Mouse (Mus musculus) heart, postnatal 0 days (tissue): ENCODE data around the gene Mfn2.

Source experiments
- CTCF ChIP-seq: IDR thresholded peaks from 2 replicates; pipeline ENCODE4 v1.5.1; 2016; ENCODE audit warnings: antibody characterized with exemption, control low read depth, low read depth
- EP300 ChIP-seq: IDR thresholded peaks from 2 replicates; pipeline ENCODE4 v1.6.1; 2016; ENCODE audit warnings: antibody characterized with exemption, low read depth

DNA sequence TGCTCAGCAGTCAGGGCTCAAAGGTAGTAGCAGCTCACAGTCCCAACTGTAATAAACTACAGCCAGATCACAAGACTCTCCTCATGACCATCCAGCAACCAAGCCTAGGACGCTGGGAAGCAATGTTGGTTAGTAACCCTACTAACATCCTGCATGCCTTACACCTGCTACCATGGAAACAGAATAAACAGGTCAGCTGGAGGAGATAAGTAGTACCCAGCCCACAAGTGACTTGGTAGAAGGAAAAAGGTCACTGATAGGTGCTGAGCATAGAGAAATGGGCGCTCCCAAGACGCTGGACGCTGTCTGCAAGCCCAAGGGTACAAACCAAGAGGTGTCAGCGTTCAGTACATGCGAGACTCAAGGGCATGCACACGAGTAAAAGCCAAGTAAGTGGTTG lies 4.1 kb downstream of the Mfn2 start:
- TF ChIP-seq CTCF (no peak), EP300 (no peak)
